Mouse (Mus musculus) myocyte (in vitro differentiated cells): ENCODE results near the gene Tpgs1. TPM values are rescaled to one million over a fixed set of nuclear protein-coding genes. Genes with fewer than 3 reads are reported as not detected.

Source experiments
- H3K27me3 ChIP-seq: one replicate; pipeline ENCODE4 v1.6.1; 2011; ENCODE audit not compliant: control insufficient read depth, insufficient read depth, insufficient read length
- H3K36me3 ChIP-seq: one replicate; pipeline ENCODE4 v1.6.1; 2011; ENCODE audit not compliant: control insufficient read depth, insufficient read depth
- H3K4me2 ChIP-seq: one replicate; pipeline ENCODE4 v1.6.1; 2011; ENCODE audit warnings: low read depth, control low read depth
- H3K4me3 ChIP-seq: one replicate; pipeline ENCODE4 v1.5.1; 2011; ENCODE audit warnings: mild to moderate bottlenecking, control low read depth, moderate library complexity
- H3K79me2 ChIP-seq: one replicate; pipeline ENCODE4 v1.6.1; 2011; ENCODE audit not compliant: control insufficient read depth, insufficient read depth
- H3ac ChIP-seq: one replicate; pipeline ENCODE4 v1.6.1; 2011; ENCODE audit not compliant: control insufficient read depth, insufficient read length
- CEBPB ChIP-seq: IDR thresholded peaks from 2 replicates; pipeline ENCODE4 v1.6.1; 2011; ENCODE audit warnings: mild to moderate bottlenecking, moderate library complexity; ENCODE audit not compliant: poor library complexity, insufficient read depth, severe bottlenecking
- E2F4 ChIP-seq: IDR thresholded peaks from one replicate; pipeline ENCODE4 v1.6.1; 2011; ENCODE audit warnings: mild to moderate bottlenecking, control low read depth, moderate library complexity; ENCODE audit not compliant: insufficient read depth
- MAX ChIP-seq: IDR thresholded peaks from one replicate; pipeline ENCODE4 v1.6.1; 2011; ENCODE audit warnings: low read depth, mild to moderate bottlenecking, control low read depth
- MYOD1 ChIP-seq, 3 experiments: IDR thresholded peaks; one replicate each; pipeline ENCODE4 v1.6.1; 2011; ENCODE audit warnings: control low read depth in 2 of 3, low read depth in 2 of 3, mild to moderate bottlenecking in 2 of 3, moderate library complexity in 1 of 3; ENCODE audit not compliant: insufficient read length in 2 of 3, control insufficient read depth in 1 of 3
- MYOG ChIP-seq, 3 experiments: IDR thresholded peaks; one replicate each; pipeline ENCODE4 v1.6.1; 2011; ENCODE audit warnings: control low read depth in 2 of 3, low read depth in 2 of 3, mild to moderate bottlenecking in 2 of 3; ENCODE audit not compliant: insufficient read length in 2 of 3, control insufficient read depth in 1 of 3, insufficient read depth in 1 of 3
- POLR2A ChIP-seq: IDR thresholded peaks from one replicate; pipeline ENCODE4 v1.6.1; 2011; ENCODE audit warnings: low read depth, mild to moderate bottlenecking, control low read depth, moderate library complexity; ENCODE audit not compliant: insufficient read length
- POLR2AphosphoS2 ChIP-seq: IDR thresholded peaks from one replicate; pipeline ENCODE4 v1.6.1; 2011; ENCODE audit warnings: low read depth, control low read depth; ENCODE audit not compliant: insufficient read length
- REST ChIP-seq: IDR thresholded peaks from one replicate; pipeline ENCODE4 v1.6.1; 2011; ENCODE audit warnings: mild to moderate bottlenecking, control low read depth, moderate library complexity; ENCODE audit not compliant: insufficient read depth, insufficient read length
- SRF ChIP-seq: IDR thresholded peaks from one replicate; pipeline ENCODE4 v1.6.1; 2011; ENCODE audit warnings: low read depth; ENCODE audit not compliant: control insufficient read depth, insufficient read length
- TCF12 ChIP-seq: IDR thresholded peaks from one replicate; pipeline ENCODE4 v1.6.1; 2011; ENCODE audit warnings: mild to moderate bottlenecking, control low read depth; ENCODE audit not compliant: poor library complexity, insufficient read depth, severe bottlenecking
- TCF3 ChIP-seq: IDR thresholded peaks from one replicate; pipeline ENCODE4 v1.6.1; 2011; ENCODE audit warnings: low read depth, control low read depth; ENCODE audit not compliant: insufficient read length
- USF1 ChIP-seq: IDR thresholded peaks from one replicate; pipeline ENCODE4 v1.6.1; 2011; ENCODE audit warnings: low read depth, mild to moderate bottlenecking, control low read depth, moderate library complexity
- polyA plus RNA-seq: library from polyadenylated mRNA; unstranded; fragments of >200 nt; fragmentation: generic; extraction: Trizol; gene quantifications from one replicate; pipeline ENCODE4 v1.2.1, GENCODE M21; 2012; ENCODE audit warnings: missing spikeins

The Tpgs1 gene
- 80.2 TPM for polyA plus RNA-seq

DNA sequence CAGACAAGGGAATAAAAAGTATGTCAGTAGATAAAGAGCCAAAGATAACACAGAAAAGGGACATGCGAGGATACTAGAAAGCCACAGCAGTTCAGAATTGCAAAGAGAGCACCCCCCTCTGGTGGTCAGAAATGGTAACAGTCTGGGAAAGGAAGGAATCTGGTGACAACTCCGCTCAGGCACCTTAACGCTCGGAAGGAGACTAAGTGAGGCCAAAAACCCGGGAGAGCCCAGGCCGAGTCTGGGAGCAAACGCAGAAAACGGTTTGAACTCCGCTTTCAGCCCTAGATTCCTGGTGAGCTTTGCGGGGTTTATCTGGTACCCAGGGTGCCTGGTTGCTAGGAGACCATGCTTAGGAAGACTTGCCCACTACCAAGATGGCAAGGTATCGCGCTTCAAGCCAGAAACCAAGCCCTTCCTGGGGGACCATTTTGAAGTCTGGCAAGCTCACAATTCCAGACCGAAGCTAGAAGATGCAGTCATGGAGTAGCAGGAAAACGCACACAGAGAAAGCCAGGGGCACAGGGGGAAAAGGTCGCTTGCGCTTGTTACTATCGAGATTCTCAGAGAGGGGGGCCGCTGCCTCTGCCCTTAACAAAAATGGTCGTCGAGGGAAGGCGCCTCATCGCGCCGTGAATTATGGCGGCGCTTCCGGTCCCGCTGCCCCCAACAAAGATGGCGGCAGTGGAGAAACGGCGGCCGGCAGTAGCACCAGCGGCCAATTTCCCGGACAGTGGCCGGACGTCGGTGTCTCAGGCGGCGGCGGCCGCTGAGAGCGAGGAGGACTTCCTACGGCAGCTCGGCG, at the start of gene Tpgs1:
Tpgs1 (plus strand) TSS at position 599 of the 805 bp plus-strand sequence.
- TF ChIP-seq TCF12 = no peak
- TF ChIP-seq USF1 = no peak
- TF ChIP-seq E2F4 = no peak
- TF ChIP-seq TCF3 = no peak
- peak; percentile 41 for TF ChIP-seq POLR2AphosphoS2
- peak; percentile 31 for TF ChIP-seq SRF
- TF ChIP-seq REST = no peak
- no peak for TF ChIP-seq MAX
- TF ChIP-seq CEBPB = no peak
- peak; percentile 60 for TF ChIP-seq POLR2A
- TF ChIP-seq MYOG (IDR thresholded peaks at IDR 0.05; ENCODE audit: control insufficient read depth in 1 of 3, insufficient read depth in 1 of 3, insufficient read length in 2 of 3, low read depth in 2 of 3) = peak in 1 of 3 experiments; percentile 8
- no peak for TF ChIP-seq MYOD1 (IDR thresholded peaks at IDR 0.05; ENCODE audit: control insufficient read depth in 1 of 3, insufficient read length in 2 of 3, low read depth in 2 of 3)
- H3K4me3 ChIP-seq = peak within 1 kb of the TSS; percentile 74

DNA sequence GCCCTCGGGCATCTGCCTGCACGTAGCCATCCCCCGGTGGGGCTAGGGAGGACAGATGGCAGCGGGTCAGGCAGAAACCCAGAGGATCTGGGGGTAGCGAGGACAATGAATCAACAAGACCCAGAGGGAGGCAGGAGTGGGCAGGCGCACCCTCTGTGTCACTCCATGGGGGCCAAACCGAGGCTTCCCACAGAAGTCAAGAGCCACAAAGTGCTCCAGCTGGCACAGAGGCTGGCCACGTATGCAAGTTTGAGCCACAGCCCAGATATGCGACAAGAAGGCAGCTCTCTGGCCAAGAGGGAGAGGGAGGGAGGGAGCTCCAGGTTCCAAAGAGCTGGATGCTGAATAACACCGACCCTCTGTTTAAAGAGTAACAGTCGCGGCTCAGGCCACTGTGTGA, 45.2 kb upstream of the Tpgs1 start:
- no peak overlapping the region for H3ac ChIP-seq
- no peaks in the 10 kb centered on the region for H3K36me3 ChIP-seq
- no peak overlapping the region for H3K4me2 ChIP-seq
- H3K79me2 ChIP-seq = no peaks in the 10 kb centered on the region
- TF ChIP-seq POLR2A = no peak
- H3K27me3 ChIP-seq = no peaks in the 10 kb centered on the region
- no peak overlapping the region for H3K4me3 ChIP-seq

More for the DNA sequence above, at the start of gene Tpgs1:
- Histone ChIP-seq H3K4me2 (peak within 1 kb of the TSS; percentile 92), H3K27me3 (peaks cover 6% of the 10 kb centered on the region), H3ac (peak within 1 kb of the TSS; percentile 30), H3K79me2 (peaks cover 14% of the 10 kb centered on the region), H3K36me3 (no peaks in the 10 kb centered on the region)

- no peak overlapping the region for H3K4me2 ChIP-seq
- H3ac ChIP-seq = no peak overlapping the region
- no peaks in the 10 kb centered on the region for H3K27me3 ChIP-seq
- H3K79me2 ChIP-seq = no peaks in the 10 kb centered on the region
- no peaks in the 10 kb centered on the region for H3K36me3 ChIP-seq
- no peak for TF ChIP-seq POLR2A
- TF ChIP-seq MYOG (IDR thresholded peaks at IDR 0.05; ENCODE audit: control insufficient read depth in 1 of 3, insufficient read depth in 1 of 3, insufficient read length in 2 of 3, low read depth in 2 of 3) = no peak
- no peak for TF ChIP-seq E2F4
- TF ChIP-seq POLR2AphosphoS2 = no peak
- TF ChIP-seq TCF12 = no peak
- no peak for TF ChIP-seq TCF3
- TF ChIP-seq MYOD1 (IDR thresholded peaks at IDR 0.05; ENCODE audit: control insufficient read depth in 1 of 3, insufficient read length in 2 of 3, low read depth in 2 of 3) = no peak
- no peak for TF ChIP-seq SRF
- TF ChIP-seq REST = no peak
- TF ChIP-seq MAX = no peak
- no peak for TF ChIP-seq CEBPB
- no peak for TF ChIP-seq USF1
- no peak overlapping the region for H3K4me3 ChIP-seq
Measured at GRCm38 (mm10) chr10:79625398-79625797, 43.8 kb upstream of the Tpgs1 start.

DNA sequence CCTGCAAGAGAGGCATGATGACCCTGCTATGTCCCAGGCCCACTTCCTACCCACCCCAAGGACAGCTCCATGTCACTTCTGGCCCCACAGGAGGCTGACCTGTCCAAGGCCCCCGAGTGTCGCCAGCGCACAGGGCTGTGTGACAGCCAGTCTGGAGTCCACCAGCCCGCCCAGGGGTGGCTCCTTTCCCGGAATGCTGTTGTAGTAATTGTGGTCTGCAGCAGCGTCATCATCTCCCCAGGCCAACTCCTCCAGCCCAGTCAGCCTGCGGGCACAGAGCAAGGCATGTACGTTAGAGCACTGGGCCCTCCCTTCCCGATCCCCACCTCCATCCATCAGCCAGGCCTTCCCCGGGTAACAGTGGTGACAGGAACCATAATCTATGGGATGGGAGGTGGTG, 43.0 kb upstream of the Tpgs1 start:
- Histone ChIP-seq H3K4me3 (no peak overlapping the region), H3K4me2 (peak overlapping the region; percentile 38), H3K36me3 (no peaks in the 10 kb centered on the region), H3ac (no peak overlapping the region), H3K79me2 (no peaks in the 10 kb centered on the region), H3K27me3 (no peaks in the 10 kb centered on the region)
- TF ChIP-seq MAX (no peak), SRF (no peak), CEBPB (no peak), MYOD1 (IDR thresholded peaks at IDR 0.05; ENCODE audit: control insufficient read depth in 1 of 3, insufficient read length in 2 of 3, low read depth in 2 of 3) (no peak), MYOG (IDR thresholded peaks at IDR 0.05; ENCODE audit: control insufficient read depth in 1 of 3, insufficient read depth in 1 of 3, insufficient read length in 2 of 3, low read depth in 2 of 3) (no peak), REST (no peak), TCF12 (no peak), POLR2AphosphoS2 (no peak), TCF3 (no peak), USF1 (no peak), POLR2A (no peak), E2F4 (no peak)

DNA sequence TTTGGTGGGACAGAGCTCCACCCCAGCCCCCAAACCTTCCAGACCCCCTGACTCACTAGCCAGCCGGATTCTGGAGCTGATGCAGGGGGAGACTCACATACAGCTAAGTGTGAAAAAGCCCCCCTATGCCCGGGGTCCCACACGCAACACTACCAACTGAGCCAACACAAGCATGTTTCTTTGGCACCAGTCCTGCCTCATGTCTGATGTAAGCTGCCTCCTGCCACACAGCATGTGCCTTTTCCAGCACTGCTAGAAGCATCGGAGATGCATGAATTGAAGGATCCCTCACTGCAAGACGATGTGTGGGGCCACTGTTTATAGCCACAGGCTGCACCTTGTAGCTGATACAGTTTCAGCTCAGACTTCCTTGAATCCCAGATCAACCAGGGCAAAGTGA, 40.8 kb upstream of the Tpgs1 start:
- H3K36me3 ChIP-seq = no peaks in the 10 kb centered on the region
- no peaks in the 10 kb centered on the region for H3K27me3 ChIP-seq
- no peaks in the 10 kb centered on the region for H3K79me2 ChIP-seq
- no peak overlapping the region for H3K4me3 ChIP-seq
- TF ChIP-seq REST (no peak), TCF3 (no peak), MAX (no peak), MYOG (IDR thresholded peaks at IDR 0.05; ENCODE audit: control insufficient read depth in 1 of 3, insufficient read depth in 1 of 3, insufficient read length in 2 of 3, low read depth in 2 of 3) (no peak), TCF12 (no peak), MYOD1 (IDR thresholded peaks at IDR 0.05; ENCODE audit: control insufficient read depth in 1 of 3, insufficient read length in 2 of 3, low read depth in 2 of 3) (no peak), USF1 (no peak), CEBPB (no peak), POLR2AphosphoS2 (no peak), E2F4 (no peak), SRF (no peak), POLR2A (no peak)
- no peak overlapping the region for H3ac ChIP-seq
- no peak overlapping the region for H3K4me2 ChIP-seq
